Comparison of ENCODE assay signal across 9 mouse cellular contexts in the genomic region with DNA sequence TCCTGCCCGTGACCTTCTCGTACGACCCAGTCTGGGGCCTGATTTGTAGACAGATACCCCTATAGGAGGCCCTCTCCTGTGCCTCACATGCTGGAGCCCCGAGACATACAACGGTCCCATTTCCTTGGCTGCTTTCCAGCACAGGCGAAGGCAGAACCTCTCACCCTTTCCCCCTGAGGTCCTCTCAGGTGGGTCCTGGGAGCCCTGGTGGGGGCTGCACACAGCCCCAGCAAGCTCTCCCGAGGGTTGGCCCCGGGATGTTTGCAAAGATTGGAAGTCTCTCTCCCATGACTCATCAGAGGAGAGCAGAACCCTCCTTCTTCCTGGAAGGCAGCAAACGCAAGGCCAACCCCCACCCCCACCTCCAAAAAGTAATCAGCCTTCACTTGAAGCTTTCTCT. TPM values are rescaled to one million over a fixed set of nuclear protein-coding genes. Genes with fewer than 3 reads are reported as not detected.
DNase-seq lines count a peak whose midpoint lies in the region; ATAC-seq and TF ChIP-seq lines count a peak whose summit lies in the region.
"Had no signal": no experiment of that assay in that cellular context is flagged by ENCODE, and none has a peak within 500 bp of the region (broad histone marks: within the 10 kb centered on the region; RNA-seq: fewer than 3 reads in every experiment).

No protein-coding gene starts in this region.

- ATAC-seq in lung, embryonic 14.5 days (ENCODE audit: insufficient read depth), result peak; percentile 51; the same call in 1 of the 2 replicates
- no peak for ATAC-seq in embryonic facial prominence, embryonic 15.5 days (ENCODE audit: insufficient number of reproducible peaks, low FRiP score, low TSS enrichment, low read depth)
- ATAC-seq in forebrain, embryonic 12.5 days (ENCODE audit: low FRiP score), result no peak

- WGBS in lung, embryonic 14.5 days, result 22% methylated on average over 9 of the region's 9 CpGs
- WGBS in embryonic facial prominence, embryonic 15.5 days, result 32% methylated on average over 9 of the region's 9 CpGs
- 82% methylated on average over 9 of the region's 9 CpGs for WGBS in forebrain, embryonic 12.5 days

- H3K36me3 ChIP-seq in lung, embryonic 14.5 days (ENCODE audit: insufficient read depth), result no peaks in the 10 kb centered on the region
- H3K36me3 ChIP-seq in embryonic facial prominence, embryonic 15.5 days, result no peaks in the 10 kb centered on the region
- no peaks in the 10 kb centered on the region for H3K36me3 ChIP-seq in forebrain, embryonic 12.5 days (replicated peaks)
- H3K36me3 ChIP-seq: limb, embryonic 12.5 days had no signal

- H3K27me3 ChIP-seq in lung, embryonic 14.5 days (ENCODE audit: insufficient read depth, low read length), result no peaks in the 10 kb centered on the region
- H3K27me3 ChIP-seq in embryonic facial prominence, embryonic 15.5 days, result no peaks in the 10 kb centered on the region
- H3K27me3 ChIP-seq in forebrain, embryonic 12.5 days, result no peaks in the 10 kb centered on the region
- H3K27me3 ChIP-seq: limb, embryonic 12.5 days had no signal

- no peak overlapping the region for H3K4me2 ChIP-seq in lung, embryonic 14.5 days
- no peak overlapping the region for H3K4me2 ChIP-seq in embryonic facial prominence, embryonic 15.5 days (replicated peaks)
- no peak overlapping the region for H3K4me2 ChIP-seq in forebrain, embryonic 12.5 days
- H3K4me2 ChIP-seq: limb, embryonic 12.5 days had no signal

- H3K27ac ChIP-seq in lung, embryonic 14.5 days (ENCODE audit: low read depth), result no peak overlapping the region; the same call in 1 of the 2 replicates
- peak overlapping the region; percentile 66 for H3K27ac ChIP-seq in embryonic facial prominence, embryonic 15.5 days (replicated peaks)
- no peak overlapping the region for H3K27ac ChIP-seq in forebrain, embryonic 12.5 days
- H3K27ac ChIP-seq: limb, embryonic 12.5 days had no signal

- peak; percentile 37 to 44 for DNase-seq in adrenal gland, postnatal 36 days
- DNase-seq in adrenal gland, postnatal 14 days, result no peak
- DNase-seq in lung, embryonic 14.5 days, result peak; percentile 34
- no peak for DNase-seq in lung, postnatal 10 days
- peak; percentile 33 for DNase-seq in naive thymus-derived CD4-positive, alpha-beta T cell, adult 2 months (ENCODE audit: low read depth)
- no peak for DNase-seq in urinary bladder, postnatal 14 days (ENCODE audit: low spot score)

- H3K4me3 ChIP-seq in lung, embryonic 14.5 days (ENCODE audit: low read depth, low read length), result no peak overlapping the region
- no peak overlapping the region for H3K4me3 ChIP-seq in embryonic facial prominence, embryonic 15.5 days (replicated peaks)
- H3K4me3 ChIP-seq in forebrain, embryonic 12.5 days (replicated peaks), result no peak overlapping the region
- H3K4me3 ChIP-seq: limb, embryonic 12.5 days had no signal

- no peak overlapping the region for H3K9ac ChIP-seq in lung, embryonic 14.5 days
- no peak overlapping the region for H3K9ac ChIP-seq in embryonic facial prominence, embryonic 15.5 days
- H3K9ac ChIP-seq in forebrain, embryonic 12.5 days, result no peak overlapping the region
- H3K9ac ChIP-seq: limb, embryonic 12.5 days had no signal

- TF ChIP-seq CTCF in lung, embryonic 14.5 days (IDR thresholded peaks at IDR 0.05; ENCODE audit: low read depth), result no peak

- H3K4me1 ChIP-seq in lung, embryonic 14.5 days (ENCODE audit: insufficient read depth), result peaks cover 18% of the 10 kb centered on the region
- H3K4me1 ChIP-seq in embryonic facial prominence, embryonic 15.5 days, result peaks cover 41% of the 10 kb centered on the region
- peaks cover 11% of the 10 kb centered on the region for H3K4me1 ChIP-seq in forebrain, embryonic 12.5 days

- H3K9me3 ChIP-seq in lung, embryonic 14.5 days (ENCODE audit: low read depth, low read length), result peaks cover 3% of the 10 kb centered on the region; the same call in 1 of the 2 replicates
- no peaks in the 10 kb centered on the region for H3K9me3 ChIP-seq in embryonic facial prominence, embryonic 15.5 days (replicated peaks)
- H3K9me3 ChIP-seq in forebrain, embryonic 12.5 days, result 0 out of 2 replicates have a peak, but pooled peaks cover 2% of the 10 kb centered on the region

RNA-seq across cellular contexts. Expression of a gene that starts 9.4 kb away (rescaled TPM):
- total RNA-seq in adrenal gland, postnatal 36 days (2021), result 100 to 1,000 TPM; 195 to 199 TPM
- total RNA-seq in adrenal gland, postnatal 14 days (2021), result 212 and 220 TPM in 2 replicates
- polyA plus RNA-seq in lung, embryonic 14.5 days (2014; fragmentation: Nextera tagmentation; extraction: Ambion mirVana), result 43.8 and 45.5 TPM in 2 replicates
- 34.8 and 38.1 TPM in 2 replicates for polyA plus RNA-seq in embryonic facial prominence, embryonic 15.5 days (2015; fragmentation: Nextera tagmentation; extraction: Ambion mirVana)
- 57.9 and 61.2 TPM in 2 replicates for polyA plus RNA-seq in forebrain, embryonic 12.5 days (2016; fragmentation: Nextera tagmentation; extraction: Ambion mirVana)

Comparison
In these comparisons a context has a peak if more than half of its experiments do, and no peak if none do; other contexts are left out.
1. DNase-seq: peak in adrenal gland, postnatal 36 days (2 of 2), lung, embryonic 14.5 days (single experiment) and naive thymus-derived CD4-positive, alpha-beta T cell, adult 2 months (single experiment); none in adrenal gland, postnatal 14 days (single experiment), lung, postnatal 10 days (single experiment) and urinary bladder, postnatal 14 days (single experiment).